Mouse (Mus musculus) urinary bladder, postnatal 0 days (tissue): ENCODE measurements around the gene Fuom. TPM values are rescaled to one million over a fixed set of nuclear protein-coding genes. Genes with fewer than 3 reads are reported as not detected.

Source experiments
- polyA plus RNA-seq: library from polyadenylated mRNA; unstranded; fragments of >200 nt; fragmentation: Nextera tagmentation; extraction: Ambion mirVana; gene quantifications from 2 replicates; pipeline ENCODE4 v1.2.1, GENCODE M21; 2015

Fuom gene
- 53.1 and 55.7 TPM in 2 replicates for polyA plus RNA-seq

GRCm38 (mm10) chr7:140101993-140102860 lies at the start of gene Fuom:
TSS of gene Fuom (minus strand) at chr7:140102441.

GRCm38 (mm10) chr7:140137135-140138020 lies 35.1 kb upstream of the Fuom start, which contains the start of gene Mtg1:
TSS of gene Mtg1 (plus strand) at chr7:140137564.

GRCm38 (mm10) chr7:140116329-140117054 lies 14.3 kb upstream of the Fuom start, which contains the start of gene Echs1:
TSS of gene Echs1 (minus strand) at chr7:140116476.

GRCm38 (mm10) chr7:140115583-140116328 lies 13.5 kb upstream of the Fuom start, which contains the start of gene Paox:
TSS of gene Paox (plus strand) at chr7:140115799.

GRCm38 (mm10) chr7:140092924-140093528 lies 9.2 kb downstream of the Fuom start, which contains the start of gene Prap1:
TSS of gene Prap1 (plus strand) at chr7:140093395.

GRCm38 (mm10) chr7:140082242-140082678 lies 20.0 kb downstream of the Fuom start, which contains the start of gene Caly:
TSS of gene Caly (minus strand) at chr7:140082548.

GRCm38 (mm10) chr7:140048361-140049114 lies 53.7 kb downstream of the Fuom start, which contains the start of gene Msx3:
TSS of gene Msx3 (minus strand) at chr7:140049089.

Other genes with a start within 250 kb of the Fuom start
- 0.06 and 0.12 TPM in 2 replicates for gene Kndc1, start 207.7 kb downstream of the Fuom start, polyA plus RNA-seq
- gene Utf1, start 158.7 kb downstream of the Fuom start, polyA plus RNA-seq: not detected in 2 replicates
- 0.39 and 0.99 TPM in 2 replicates for gene 6430531B16Rik, start 123.7 kb downstream of the Fuom start, polyA plus RNA-seq
- 5.3 and 22.1 TPM in 2 replicates for gene Adam8, start 109.9 kb downstream of the Fuom start, polyA plus RNA-seq
- gene Zfp511, start 66.0 kb downstream of the Fuom start, polyA plus RNA-seq: 23.7 and 25.7 TPM in 2 replicates
- 24.9 and 27.2 TPM in 2 replicates for gene Tubgcp2, start 65.8 kb downstream of the Fuom start, polyA plus RNA-seq
- not detected in 2 replicates for gene Msx3, start 53.4 kb downstream of the Fuom start, polyA plus RNA-seq
- gene Caly, start 19.9 kb downstream of the Fuom start, polyA plus RNA-seq: 0.39 TPM in 1 of 2 replicates, not detected in the other
- gene Prap1, start 9.0 kb downstream of the Fuom start, polyA plus RNA-seq: 4.4 and 5.8 TPM in 2 replicates
- 21.5 and 21.8 TPM in 2 replicates for gene Paox, start 13.4 kb upstream of the Fuom start, polyA plus RNA-seq
- 108 and 113 TPM in 2 replicates for gene Echs1, start 14.0 kb upstream of the Fuom start, polyA plus RNA-seq
- 25.5 and 27.2 TPM in 2 replicates for gene Mtg1, start 35.1 kb upstream of the Fuom start, polyA plus RNA-seq
- gene Sprn, start 52.4 kb upstream of the Fuom start, polyA plus RNA-seq: 1.3 and 1.9 TPM in 2 replicates
- gene Olfr522, start 62.3 kb upstream of the Fuom start, polyA plus RNA-seq: not detected in 2 replicates
- not detected in 2 replicates for gene Olfr523, start 70.8 kb upstream of the Fuom start, polyA plus RNA-seq
- gene Olfr524, start 103.5 kb upstream of the Fuom start, polyA plus RNA-seq: not detected in 2 replicates
- gene Cd163l1, start 115.8 kb upstream of the Fuom start, polyA plus RNA-seq: not detected in 2 replicates
- gene 5830411N06Rik, start 144.8 kb upstream of the Fuom start, polyA plus RNA-seq: not detected in 2 replicates
- gene Olfr525, start 218.4 kb upstream of the Fuom start, polyA plus RNA-seq: not detected in 2 replicates
- not detected in 2 replicates for gene Olfr527, start 231.6 kb upstream of the Fuom start, polyA plus RNA-seq